Mouse (Mus musculus) spleen, postnatal 4 days (tissue): ENCODE measurements around the gene Ly6g5b.

ENCODE experiments used
- DNase-seq, 2 experiments: peaks; one replicate each; pipeline ENCODE4 v3.0.0; 2022; ENCODE audit warnings: low spot score in 2 of 2

Gene Ly6g5b

GRCm38 (mm10) chr17:35115046-35116019 is at the start of gene Ly6g5b:
Gene Ly6g5b (minus strand): TSS chr17:35115428.
- peak; percentile 47 to 76 for DNase-seq

GRCm38 (mm10) chr17:35164218-35164567 is 49.0 kb upstream of the Ly6g5b start:
- peak in 1 of 2 experiments; percentile 76 for DNase-seq

GRCm38 (mm10) chr17:35163326-35164081 is 48.3 kb upstream of the Ly6g5b start:
- no peak for DNase-seq

GRCm38 (mm10) chr17:35162730-35163129 is 47.5 kb upstream of the Ly6g5b start:
- DNase-seq = no peak

GRCm38 (mm10) chr17:35162121-35162520 is 46.9 kb upstream of the Ly6g5b start:
- DNase-seq = no peak

GRCm38 (mm10) chr17:35161421-35161820 is 46.2 kb upstream of the Ly6g5b start:
- DNase-seq = no peak

GRCm38 (mm10) chr17:35159638-35160037 is 44.4 kb upstream of the Ly6g5b start:
- DNase-seq = no peak

GRCm38 (mm10) chr17:35158850-35159593 is 43.8 kb upstream of the Ly6g5b start:
- peak in 1 of 2 experiments; percentile 60 for DNase-seq

GRCm38 (mm10) chr17:35157661-35158175 is 42.5 kb upstream of the Ly6g5b start:
- peak in 1 of 2 experiments; percentile 59 for DNase-seq

GRCm38 (mm10) chr17:35157254-35157653 is 42.0 kb upstream of the Ly6g5b start:
- peak in 1 of 2 experiments; percentile 60 for DNase-seq

- DNase-seq = peak in 1 of 2 experiments; percentile 65
Observed at GRCm38 (mm10) chr17:35156461-35157200, 41.4 kb upstream of the Ly6g5b start.

- DNase-seq = no peak
Observed at GRCm38 (mm10) chr17:35155451-35155850, 40.2 kb upstream of the Ly6g5b start.

GRCm38 (mm10) chr17:35154616-35155015 is 39.4 kb upstream of the Ly6g5b start:
- DNase-seq = peak in 1 of 2 experiments; percentile 60

GRCm38 (mm10) chr17:35153931-35154330 is 38.7 kb upstream of the Ly6g5b start:
- DNase-seq = no peak

- DNase-seq = no peak
Observed at GRCm38 (mm10) chr17:35153077-35153476, 37.8 kb upstream of the Ly6g5b start.

- DNase-seq = no peak
Observed at GRCm38 (mm10) chr17:35152121-35152520, 36.9 kb upstream of the Ly6g5b start.

- DNase-seq = no peak
Observed at GRCm38 (mm10) chr17:35147922-35148639, 32.9 kb upstream of the Ly6g5b start.

GRCm38 (mm10) chr17:35147348-35147747 is 32.1 kb upstream of the Ly6g5b start:
- no peak for DNase-seq

GRCm38 (mm10) chr17:35146139-35146538 is 30.9 kb upstream of the Ly6g5b start:
- no peak for DNase-seq

GRCm38 (mm10) chr17:35141971-35142370 is 26.7 kb upstream of the Ly6g5b start:
- DNase-seq = no peak
